Mouse (Mus musculus) heart, embryonic 12.5 days (tissue): ENCODE results near the gene Med13l. TPM values are rescaled to one million over a fixed set of nuclear protein-coding genes. Genes with fewer than 3 reads are reported as not detected.

ENCODE experiments used
- ATAC-seq: fragments of 200-750 bp; cut with Nextera tagmentation; 2 replicates; pipeline ENCODE4 v1.8.0; 2017; ENCODE audit warnings: moderate TSS enrichment, moderate library complexity; ENCODE audit not compliant: insufficient number of reproducible peaks, low FRiP score
- H3K27ac ChIP-seq: fragments of 300-500 bp; sonication (generic); 2 replicates; pipeline ENCODE4 v1.5.1; 2016; ENCODE audit warnings: mild to moderate bottlenecking, moderate library complexity; ENCODE audit not compliant: poor library complexity, severe bottlenecking
- H3K27me3 ChIP-seq: fragments of 300-500 bp; sonication (generic); replicated peaks from 2 replicates; pipeline ENCODE4 v1.6.1; 2016; ENCODE audit warnings: mild to moderate bottlenecking, moderate library complexity
- H3K36me3 ChIP-seq: fragments of 300-500 bp; sonication (generic); 2 replicates; pipeline ENCODE4 v1.6.1; 2016; ENCODE audit warnings: mild to moderate bottlenecking, moderate library complexity
- H3K4me1 ChIP-seq: fragments of 300-500 bp; sonication (generic); replicated peaks from 2 replicates; pipeline ENCODE4 v1.6.1; 2016; ENCODE audit warnings: mild to moderate bottlenecking
- H3K4me2 ChIP-seq: fragments of 300-500 bp; sonication (generic); 2 replicates; pipeline ENCODE4 v1.6.1; 2016; ENCODE audit warnings: mild to moderate bottlenecking, moderate library complexity
- H3K4me3 ChIP-seq: fragments of 300-500 bp; sonication (generic); 2 replicates; pipeline ENCODE4 v1.5.1; 2016; ENCODE audit warnings: mild to moderate bottlenecking
- H3K9ac ChIP-seq: fragments of 300-500 bp; sonication (generic); 2 replicates; pipeline ENCODE4 v1.6.1; 2016; ENCODE audit warnings: mild to moderate bottlenecking, moderate library complexity
- H3K9me3 ChIP-seq: fragments of 300-500 bp; sonication (generic); replicated peaks from 2 replicates; pipeline ENCODE4 v1.6.1; 2016; ENCODE audit warnings: mild to moderate bottlenecking, moderate library complexity
- WGBS: fragments of 180-500 bp; shearing (Covaris S2); methylation state at CpG from one replicate; pipeline ENCODE4 v1.1.7; 2016; 5-methylcytosine and 5-hydroxymethylcytosine counted together
- polyA plus RNA-seq: library from polyadenylated mRNA; unstranded; fragments of >200 nt; fragmentation: Nextera tagmentation; extraction: Ambion mirVana; gene quantifications from 2 replicates; pipeline ENCODE4 v1.2.1, GENCODE M21; 2016

The Med13l gene
- polyA plus RNA-seq, 1 experiment from 2014 or later: 10.0 TPM

- Histone ChIP-seq H3K9ac (no peak overlapping the region), H3K27me3 (no peaks in the 10 kb centered on the region), H3K4me2 (no peak overlapping the region), H3K4me3 (no peak overlapping the region), H3K27ac (no peak overlapping the region), H3K9me3 (peaks cover 4% of the 10 kb centered on the region; the same call in 1 of the 2 replicates), H3K36me3 (no peaks in the 10 kb centered on the region), H3K4me1 (peaks cover 18% of the 10 kb centered on the region)
- WGBS: 95% methylated on average over 4 of the region's 4 CpGs
- no peak for ATAC-seq
Measured at GRCm38 (mm10) chr5:118555305-118555704, 5.2 kb upstream of the Med13l start.

- H3K36me3 ChIP-seq: no peaks in the 10 kb centered on the region
- no peak for ATAC-seq
- H3K27me3 ChIP-seq: no peaks in the 10 kb centered on the region
- H3K9ac ChIP-seq: 0 out of 2 replicates have a peak overlapping the region, but pooled peaks have one; percentile 2
- 10% methylated on average over 12 of the region's 12 CpGs for WGBS
- H3K27ac ChIP-seq: no peak overlapping the region
- H3K4me2 ChIP-seq: peak overlapping the region; percentile 27
- H3K9me3 ChIP-seq: peaks cover 4% of the 10 kb centered on the region; the same call in 1 of the 2 replicates
- H3K4me1 ChIP-seq: peaks cover 18% of the 10 kb centered on the region
- H3K4me3 ChIP-seq: no peak overlapping the region
Measured at GRCm38 (mm10) chr5:118556387-118556937, 4.0 kb upstream of the Med13l start.

GRCm38 (mm10) chr5:118558841-118559240 is 1.6 kb upstream of the Med13l start:
- Histone ChIP-seq H3K27ac (no peak overlapping the region), H3K27me3 (no peaks in the 10 kb centered on the region), H3K4me1 (peaks cover 34% of the 10 kb centered on the region), H3K9me3 (peaks cover 4% of the 10 kb centered on the region; the same call in 1 of the 2 replicates), H3K4me3 (no peak overlapping the region), H3K4me2 (no peak overlapping the region), H3K9ac (no peak overlapping the region), H3K36me3 (no peaks in the 10 kb centered on the region)
- ATAC-seq: no peak
- 78% methylated on average over 6 of the region's 6 CpGs for WGBS

- Histone ChIP-seq H3K27ac (peak overlapping the region; percentile 81), H3K4me2 (peak overlapping the region; percentile 90), H3K36me3 (no peaks in the 10 kb centered on the region), H3K4me1 (peaks cover 41% of the 10 kb centered on the region), H3K9ac (peak overlapping the region; percentile 97), H3K9me3 (peaks cover 4% of the 10 kb centered on the region; the same call in 1 of the 2 replicates), H3K4me3 (peak overlapping the region; percentile 98), H3K27me3 (no peaks in the 10 kb centered on the region)
- peak; percentile 92 for ATAC-seq
- under 1% methylated on average over 85 of the region's 101 CpGs for WGBS
Measured at GRCm38 (mm10) chr5:118559584-118560384, 695 bp upstream of the Med13l start.

- peaks cover 45% of the 10 kb centered on the region for H3K4me1 ChIP-seq
- no peaks in the 10 kb centered on the region for H3K27me3 ChIP-seq
- no peaks in the 10 kb centered on the region for H3K36me3 ChIP-seq
- no peaks in the 10 kb centered on the region for H3K9me3 ChIP-seq
- peak overlapping the region; percentile 84 for H3K4me2 ChIP-seq
- peak overlapping the region; percentile 98 for H3K4me3 ChIP-seq
- WGBS: under 1% methylated on average over 56 of the region's 59 CpGs
- H3K27ac ChIP-seq: peak overlapping the region; percentile 81
- ATAC-seq: 0 out of 2 replicates have a peak, but pooled peaks have one; percentile 3
- H3K9ac ChIP-seq: peak overlapping the region; percentile 97
Measured at GRCm38 (mm10) chr5:118561086-118561987, 858 bp downstream of the Med13l start.

GRCm38 (mm10) chr5:118562206-118562605 is 1.7 kb downstream of the Med13l start:
- H3K4me3 ChIP-seq: peak overlapping the region; percentile 98
- no peak for ATAC-seq
- peak overlapping the region; percentile 84 for H3K4me2 ChIP-seq
- H3K9me3 ChIP-seq: no peaks in the 10 kb centered on the region
- peaks cover 47% of the 10 kb centered on the region for H3K4me1 ChIP-seq
- no peaks in the 10 kb centered on the region for H3K27me3 ChIP-seq
- peak overlapping the region; percentile 48; the same call in 1 of the 2 replicates for H3K9ac ChIP-seq
- no peak overlapping the region for H3K27ac ChIP-seq
- H3K36me3 ChIP-seq: no peaks in the 10 kb centered on the region
- 64% methylated on average over 3 of the region's 3 CpGs for WGBS

- Histone ChIP-seq H3K4me1 (peaks cover 59% of the 10 kb centered on the region), H3K4me2 (peak overlapping the region; percentile 16; the same call in 1 of the 2 replicates), H3K36me3 (no peaks in the 10 kb centered on the region), H3K9ac (0 out of 2 replicates have a peak overlapping the region, but pooled peaks have one; percentile 10), H3K27ac (no peak overlapping the region), H3K4me3 (no peak overlapping the region), H3K9me3 (no peaks in the 10 kb centered on the region), H3K27me3 (no peaks in the 10 kb centered on the region)
- no peak for ATAC-seq
- WGBS: 38% methylated on average over 6 of the region's 6 CpGs
Measured at GRCm38 (mm10) chr5:118563590-118563989, 3.1 kb downstream of the Med13l start.

- no peak overlapping the region for H3K9ac ChIP-seq
- no peak overlapping the region for H3K4me2 ChIP-seq
- H3K9me3 ChIP-seq: no peaks in the 10 kb centered on the region
- ATAC-seq: no peak
- no peaks in the 10 kb centered on the region for H3K36me3 ChIP-seq
- 61% methylated on average over 7 of the region's 7 CpGs for WGBS
- H3K4me3 ChIP-seq: no peak overlapping the region
- H3K27ac ChIP-seq: no peak overlapping the region
- peaks cover 72% of the 10 kb centered on the region for H3K4me1 ChIP-seq
- no peaks in the 10 kb centered on the region for H3K27me3 ChIP-seq
Measured at GRCm38 (mm10) chr5:118567395-118567794, 6.9 kb downstream of the Med13l start.

GRCm38 (mm10) chr5:118569017-118569416 is 8.5 kb downstream of the Med13l start:
- no peak for ATAC-seq
- H3K4me3 ChIP-seq: no peak overlapping the region
- peaks cover 69% of the 10 kb centered on the region for H3K4me1 ChIP-seq
- H3K9ac ChIP-seq: no peak overlapping the region
- WGBS: 44% methylated on average over 3 of the region's 3 CpGs
- no peaks in the 10 kb centered on the region for H3K9me3 ChIP-seq
- no peak overlapping the region for H3K27ac ChIP-seq
- no peaks in the 10 kb centered on the region for H3K36me3 ChIP-seq
- H3K27me3 ChIP-seq: no peaks in the 10 kb centered on the region
- H3K4me2 ChIP-seq: no peak overlapping the region

GRCm38 (mm10) chr5:118569606-118570580 is 9.4 kb downstream of the Med13l start:
- no peaks in the 10 kb centered on the region for H3K9me3 ChIP-seq
- H3K27me3 ChIP-seq: no peaks in the 10 kb centered on the region
- H3K4me1 ChIP-seq: peaks cover 72% of the 10 kb centered on the region
- H3K4me2 ChIP-seq: no peak overlapping the region
- 0 out of 2 replicates have a peak overlapping the region, but pooled peaks have one; percentile 4 for H3K9ac ChIP-seq
- H3K4me3 ChIP-seq: no peak overlapping the region
- WGBS: 78% methylated on average over 20 of the region's 20 CpGs
- no peaks in the 10 kb centered on the region for H3K36me3 ChIP-seq
- no peak overlapping the region for H3K27ac ChIP-seq
- no peak for ATAC-seq
